Mouse (Mus musculus) v-Abl transformed pro-B cells (cell line): ENCODE data around the gene Irf3.

Source experiments
- in situ Hi-C, 2 experiments: fragments of 400-800 bp; cut with MboI; formaldehyde crosslinking; loops; one replicate each; pipeline ENCODE4 v1.15.1; 2025; ENCODE audit not compliant: unreplicated experiment in 2 of 2

Irf3 gene

DNA sequence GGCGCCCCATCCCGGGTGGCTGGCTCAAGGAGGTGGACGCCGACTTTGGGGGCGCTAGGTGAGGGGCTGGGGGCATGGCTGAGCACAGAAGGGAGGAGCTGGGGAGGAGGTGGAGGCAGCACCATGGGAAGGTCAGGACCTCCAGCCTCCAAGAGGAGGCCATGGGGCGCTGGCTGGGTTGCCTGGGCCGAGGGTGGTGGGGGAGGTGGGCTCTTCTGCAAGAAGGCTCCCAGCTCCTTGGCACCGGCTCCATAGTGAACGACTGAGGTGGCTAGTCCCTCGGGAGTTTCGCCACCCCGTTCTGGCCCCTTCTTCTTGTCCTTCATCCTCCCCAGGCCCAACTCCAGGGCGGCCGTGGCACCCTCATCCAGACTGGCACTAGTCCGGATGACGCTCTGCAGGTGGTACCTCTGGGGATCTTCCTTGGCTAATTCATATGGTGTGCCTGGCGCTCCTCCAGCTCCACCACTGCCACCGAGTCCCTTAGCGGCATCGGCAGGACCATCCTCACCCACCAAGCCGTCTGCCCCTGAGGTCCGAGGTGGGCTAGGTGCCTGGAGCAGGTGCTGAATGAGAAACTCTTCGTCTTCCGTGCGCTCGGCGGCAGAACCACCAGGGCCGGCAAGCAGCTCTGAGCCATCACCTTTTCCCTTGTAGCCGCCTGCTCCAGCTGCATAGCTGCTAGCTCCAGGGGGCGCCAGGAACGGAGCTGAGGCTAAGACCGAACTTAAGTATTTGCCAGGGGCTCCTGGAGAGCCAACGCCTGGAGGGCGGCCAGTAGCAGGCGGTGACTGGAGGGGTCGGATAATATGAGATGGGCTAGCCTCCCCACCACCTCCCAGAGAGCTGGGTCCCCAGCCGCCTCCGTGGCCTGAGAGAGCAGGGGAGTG lies 50.8 kb downstream of the Irf3 start:
- in situ Hi-C loops, result no loop called here

DNA sequence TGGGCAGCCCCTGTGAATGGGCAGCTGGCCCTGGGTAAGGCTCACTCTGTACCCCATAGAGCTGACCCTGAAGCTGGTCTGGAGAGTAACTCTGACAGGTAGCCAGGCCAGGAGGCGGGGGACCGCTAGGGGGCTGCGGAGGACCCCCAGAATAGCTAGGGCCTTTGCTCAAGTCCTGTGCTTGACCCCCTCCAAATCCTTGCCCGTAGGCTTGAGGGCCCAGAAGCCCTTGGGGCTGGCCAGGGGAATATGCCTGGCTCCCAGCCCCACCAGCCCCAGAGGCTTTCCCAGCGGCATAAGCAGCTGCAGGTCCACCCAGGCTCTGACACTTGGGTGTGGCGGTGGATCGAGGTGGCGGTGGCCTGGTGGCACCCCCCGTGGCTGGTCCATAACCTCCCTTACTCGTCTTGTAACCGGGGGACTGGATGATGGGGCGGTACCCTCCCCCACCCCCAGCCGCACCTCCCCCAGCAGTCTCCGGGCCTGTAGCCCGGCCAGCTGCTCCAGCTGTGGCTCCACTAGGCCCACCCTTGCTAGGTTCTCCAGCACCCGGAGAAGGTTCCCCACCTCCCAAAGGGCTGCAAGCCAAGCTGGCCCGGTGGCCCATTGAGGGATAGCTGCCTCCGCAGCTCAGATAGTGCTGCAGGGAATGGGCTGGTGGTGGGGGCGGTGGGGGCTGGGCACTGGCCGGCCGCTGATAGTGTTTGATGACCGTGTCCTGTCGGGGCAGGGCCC lies 51.6 kb downstream of the Irf3 start:
- in situ Hi-C loops, result no loop called here

DNA sequence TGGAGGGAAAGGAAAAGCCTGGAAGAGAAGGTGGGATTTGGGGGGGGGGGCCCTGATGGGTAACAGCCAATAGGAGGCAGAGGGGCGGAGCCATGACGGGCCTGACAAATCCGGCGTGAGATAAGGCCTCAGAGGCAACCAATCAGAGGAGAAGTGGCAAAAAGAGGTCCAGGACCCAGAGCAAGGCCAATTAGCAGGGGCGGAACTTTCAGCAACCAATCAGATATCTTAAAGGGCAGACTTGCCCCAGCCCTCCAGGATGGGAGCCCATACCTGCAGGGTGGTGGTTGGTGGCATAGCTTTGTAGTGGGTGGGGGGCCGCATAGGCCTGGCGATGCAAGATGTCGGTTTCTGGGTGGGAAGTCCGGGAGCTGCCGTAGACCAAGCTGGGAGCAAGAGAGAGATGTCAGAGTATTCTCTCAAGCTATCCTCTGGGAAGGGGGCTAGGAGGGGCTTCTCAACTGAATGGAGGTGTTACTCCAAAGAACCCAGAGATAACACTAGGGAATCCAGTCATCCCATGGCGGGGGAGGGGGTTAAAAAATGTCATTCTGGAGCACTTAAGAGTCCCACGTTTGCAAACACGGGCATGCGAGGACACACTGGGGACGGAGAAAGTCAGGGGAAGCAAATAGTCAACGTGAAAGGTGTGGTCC lies 53.6 kb downstream of the Irf3 start:
- in situ Hi-C loops, result no loop called here

DNA sequence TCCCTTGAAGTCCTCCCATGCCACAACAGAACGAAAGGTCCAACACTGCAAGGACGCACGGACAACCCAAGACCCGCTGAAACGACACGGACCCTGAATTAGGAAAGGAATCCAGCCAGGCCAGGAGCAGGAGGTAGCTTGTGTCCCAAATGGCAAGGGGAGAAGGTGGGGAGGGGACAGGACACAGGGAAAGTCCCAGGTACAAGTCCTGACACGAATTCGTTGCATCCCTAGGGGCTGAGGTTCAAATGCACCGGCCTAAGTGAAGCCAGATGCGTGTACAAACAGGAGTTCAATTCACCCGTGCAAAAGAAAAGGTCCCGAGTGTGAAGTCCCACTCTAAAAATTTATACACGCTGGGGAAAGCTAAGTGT lies 54.1 kb downstream of the Irf3 start:
- in situ Hi-C loops, result no loop called here
